Mouse (Mus musculus) cerebellum, postnatal 14 days (tissue): ENCODE measurements around the gene Mip.
"Not testable (repeated sequence)": the region's sequence is repeated elsewhere in the genome, so short reads cannot be mapped to it uniquely, and the experiment has no call there.

Source experiments
- DNase-seq, 2 experiments: peaks; one replicate each; pipeline ENCODE4 v3.0.0; 2021; ENCODE audit warnings: mixed read lengths in 2 of 2

Mip gene

GRCm38 (mm10) chr10:128225538-128225937 lies at the start of gene Mip:
Gene Mip (plus strand): TSS chr10:128225838.
- no peak for DNase-seq

- DNase-seq = peak; percentile 69 to 71
Measured at GRCm38 (mm10) chr10:128175996-128176755, 49.5 kb upstream of the Mip start.

- no peak for DNase-seq
Measured at GRCm38 (mm10) chr10:128177316-128177715, 48.3 kb upstream of the Mip start.

- no peak for DNase-seq
Measured at GRCm38 (mm10) chr10:128179989-128180388, 45.6 kb upstream of the Mip start, which contains the start of gene Rbms2. Gene Rbms2 (minus strand): TSS chr10:128180297.

- no peak for DNase-seq
Measured at GRCm38 (mm10) chr10:128184296-128184695, 41.3 kb upstream of the Mip start.

GRCm38 (mm10) chr10:128185277-128185940 lies 40.2 kb upstream of the Mip start:
- no peak for DNase-seq

- peak; percentile 87 to 92 for DNase-seq
Measured at GRCm38 (mm10) chr10:128185959-128186358, 39.7 kb upstream of the Mip start.

- no peak for DNase-seq
Measured at GRCm38 (mm10) chr10:128187181-128187605, 38.4 kb upstream of the Mip start.

GRCm38 (mm10) chr10:128188242-128188877 lies 37.3 kb upstream of the Mip start:
- DNase-seq = peak; percentile 86 to 91

- DNase-seq = no peak
Measured at GRCm38 (mm10) chr10:128191472-128191871, 34.2 kb upstream of the Mip start.

- not testable (repeated sequence) for DNase-seq
Measured at GRCm38 (mm10) chr10:128192030-128192766, 33.4 kb upstream of the Mip start.

- no peak for DNase-seq
Measured at GRCm38 (mm10) chr10:128193113-128193512, 32.5 kb upstream of the Mip start.

GRCm38 (mm10) chr10:128194024-128194550 lies 31.6 kb upstream of the Mip start, which contains the start of gene Gls2:
Gene Gls2 (plus strand): TSS chr10:128194457.
- DNase-seq = peak; percentile 99

- peak; percentile 59 to 60 for DNase-seq
Measured at GRCm38 (mm10) chr10:128194551-128195461, 30.8 kb upstream of the Mip start.

GRCm38 (mm10) chr10:128201856-128202255 lies 23.8 kb upstream of the Mip start:
- DNase-seq = no peak

- no peak for DNase-seq
Measured at GRCm38 (mm10) chr10:128204941-128205340, 20.7 kb upstream of the Mip start.

- no peak for DNase-seq
Measured at GRCm38 (mm10) chr10:128208326-128208725, 17.3 kb upstream of the Mip start.

GRCm38 (mm10) chr10:128209311-128210009 lies 16.2 kb upstream of the Mip start:
- DNase-seq = no peak

GRCm38 (mm10) chr10:128210131-128210530 lies 15.5 kb upstream of the Mip start:
- DNase-seq = no peak

- DNase-seq = peak; percentile 24 to 28
Measured at GRCm38 (mm10) chr10:128210954-128211353, 14.7 kb upstream of the Mip start.
